Mouse (Mus musculus) olfactory bulb, adult 2 months (tissue): ENCODE measurements around the gene Slc52a3.

Experiments
- CTCF ChIP-seq: fragments of 200-500 bp; IDR thresholded peaks from 2 replicates; pipeline ENCODE4 v1.5.1; 2012; ENCODE audit warnings: low read depth, mild to moderate bottlenecking, low read length, moderate library complexity; ENCODE audit not compliant: insufficient read depth
- POLR2A ChIP-seq: fragments of 200-500 bp; IDR thresholded peaks from 2 replicates; pipeline ENCODE4 v1.6.1; 2012; ENCODE audit warnings: mild to moderate bottlenecking, low read depth, low read length, moderate library complexity; ENCODE audit not compliant: insufficient read depth

- TF ChIP-seq CTCF: no peak
- no peak for TF ChIP-seq POLR2A
Observed at GRCm38 (mm10) chr2:152009061-152009779, 12.9 kb downstream of the Slc52a3 start.
